Mouse (Mus musculus) thymus, adult 2 months (tissue): ENCODE measurements around the gene Vstm5. TPM values are rescaled to one million over a fixed set of nuclear protein-coding genes. Genes with fewer than 3 reads are reported as not detected.
A peak's percentile ranks its signal among the peaks of the same experiment; 100 is the strongest.
"Not testable (repeated sequence)": the region's sequence is repeated elsewhere in the genome, so short reads cannot be mapped to it uniquely, and the experiment has no call there.

Experiments used
- DNase-seq: peaks from one replicate; pipeline ENCODE4 v3.0.0; 2021
- H3K27ac ChIP-seq: fragments of 200-500 bp; 2 replicates; pipeline ENCODE4 v1.5.1; 2012; ENCODE audit warnings: low read length, control low read depth; ENCODE audit not compliant: control insufficient read depth, insufficient read depth
- H3K27me3 ChIP-seq: fragments of 200-500 bp; 2 replicates; pipeline ENCODE4 v1.6.1; 2012; ENCODE audit warnings: mild to moderate bottlenecking, low read length, moderate library complexity, mixed read lengths; ENCODE audit not compliant: control insufficient read depth, insufficient read depth
- H3K36me3 ChIP-seq: fragments of 200-500 bp; 2 replicates; pipeline ENCODE4 v1.6.1; 2012; ENCODE audit warnings: mild to moderate bottlenecking, low read length, moderate library complexity; ENCODE audit not compliant: control insufficient read depth, insufficient read depth
- H3K4me1 ChIP-seq: fragments of 200-500 bp; replicated peaks from 2 replicates; pipeline ENCODE4 v1.6.1; 2012; ENCODE audit warnings: low read length; ENCODE audit not compliant: control insufficient read depth, insufficient read depth
- H3K4me3 ChIP-seq: fragments of 200-500 bp; 2 replicates; pipeline ENCODE4 v1.5.1; 2012; ENCODE audit warnings: mild to moderate bottlenecking, low read length, control low read depth, moderate library complexity; ENCODE audit not compliant: control insufficient read depth, insufficient read depth
- CTCF ChIP-seq: fragments of 200-500 bp; IDR thresholded peaks from 2 replicates; pipeline ENCODE4 v1.5.1; 2012; ENCODE audit warnings: mild to moderate bottlenecking, control low read depth, low read length, moderate library complexity, borderline replicate concordance; ENCODE audit not compliant: control insufficient read depth, poor library complexity, insufficient read depth; ENCODE audit errors: extremely low read depth
- POLR2A ChIP-seq: fragments of 200-500 bp; IDR thresholded peaks from 2 replicates; pipeline ENCODE4 v1.6.1; 2012; ENCODE audit warnings: mild to moderate bottlenecking, low read length, control low read depth, moderate library complexity; ENCODE audit not compliant: control insufficient read depth, poor library complexity, insufficient read depth; ENCODE audit errors: extremely low read depth
- WGBS: fragments of 180-500 bp; shearing (Covaris S2); methylation state at CpG from one replicate; pipeline ENCODE4 v1.1.7; 2018; 5-methylcytosine and 5-hydroxymethylcytosine counted together
- polyA plus RNA-seq: library from polyadenylated mRNA; depleted of rRNA; stranded (reverse); fragments of >200 nt; gene quantifications from 2 replicates; pipeline ENCODE4 v1.2.3, GENCODE M21; 2012

Gene Vstm5
- polyA plus RNA-seq, 1 experiment = 0.51 TPM

GRCm38 (mm10) chr9:15298451-15298850 lies 59.6 kb downstream of the Vstm5 start:
- Histone ChIP-seq H3K4me3 (no peak overlapping the region), H3K27ac (no peak overlapping the region), H3K27me3 (no peaks in the 10 kb centered on the region), H3K36me3 (no peaks in the 10 kb centered on the region), H3K4me1 (no peaks in the 10 kb centered on the region)
- no peak for DNase-seq
- TF ChIP-seq CTCF (no peak), POLR2A (no peak)
- WGBS = 29% methylated on average over 2 of the region's 2 CpGs

GRCm38 (mm10) chr9:15300056-15300455 lies 61.2 kb downstream of the Vstm5 start:
- no peaks in the 10 kb centered on the region for H3K36me3 ChIP-seq
- no peaks in the 10 kb centered on the region for H3K4me1 ChIP-seq

GRCm38 (mm10) chr9:15301399-15301798 lies 62.6 kb downstream of the Vstm5 start:
- H3K27me3 ChIP-seq = no peaks in the 10 kb centered on the region
- no peaks in the 10 kb centered on the region for H3K36me3 ChIP-seq
- no peak for DNase-seq
- 41% methylated on average over 6 of the region's 6 CpGs for WGBS
- H3K27ac ChIP-seq = no peak overlapping the region
- TF ChIP-seq POLR2A = no peak
- no peak for TF ChIP-seq CTCF
- peaks cover 2% of the 10 kb centered on the region; the same call in 1 of the 2 replicates for H3K4me1 ChIP-seq
- no peak overlapping the region for H3K4me3 ChIP-seq

More at GRCm38 (mm10) chr9:15300056-15300455, 61.2 kb downstream of the Vstm5 start:
- Histone ChIP-seq H3K4me3 (no peak overlapping the region), H3K27me3 (no peaks in the 10 kb centered on the region), H3K27ac (no peak overlapping the region)
- TF ChIP-seq POLR2A = no peak
- no peak for TF ChIP-seq CTCF
- no peak for DNase-seq
- WGBS = 95% methylated on average over 5 of the region's 5 CpGs

GRCm38 (mm10) chr9:15302006-15302405 lies 63.2 kb downstream of the Vstm5 start:
- not testable (repeated sequence) for H3K27me3 ChIP-seq, H3K4me3 ChIP-seq, H3K4me1 ChIP-seq, DNase-seq, H3K36me3 ChIP-seq, H3K27ac ChIP-seq
- 89% methylated on average over 6 of the region's 6 CpGs for WGBS

- WGBS = 98% methylated on average over 2 of the region's 2 CpGs
- Histone ChIP-seq H3K4me1 (peaks cover 6% of the 10 kb centered on the region), H3K4me3 (no peak overlapping the region), H3K27me3 (no peaks in the 10 kb centered on the region), H3K36me3 (0 out of 2 replicates have a peak, but pooled peaks cover 4% of the 10 kb centered on the region), H3K27ac (no peak overlapping the region)
- no peak for TF ChIP-seq POLR2A
- no peak for TF ChIP-seq CTCF
- DNase-seq = no peak
These were observed 64.0 kb downstream of the Vstm5 start for GRCm38 (mm10) chr9:15302881-15303280.

GRCm38 (mm10) chr9:15305503-15306397 lies 66.9 kb downstream of the Vstm5 start, which contains the start of gene Taf1d:
Gene Taf1d (plus strand): TSS chr9:15306214.
- H3K4me3 ChIP-seq = peak within 1 kb of the TSS; percentile 97
- H3K27me3 ChIP-seq = no peaks in the 10 kb centered on the region
- DNase-seq = peak; percentile 99
- H3K27ac ChIP-seq = peak within 1 kb of the TSS; percentile 44; the same call in 1 of the 2 replicates
- TF ChIP-seq CTCF = peak; percentile 39; the same call in 1 of the 2 replicates
- TF ChIP-seq POLR2A = peak; percentile 91
- WGBS = 11% methylated on average over 45 of the region's 45 CpGs
- H3K36me3 ChIP-seq = peaks cover 28% of the 10 kb centered on the region
- H3K4me1 ChIP-seq = peaks cover 6% of the 10 kb centered on the region
